Mouse (Mus musculus): ENCODE measurements around the gene Vwa3b.
"Not testable (repeated sequence)": the region's sequence is repeated elsewhere in the genome, so short reads cannot be mapped to it uniquely, and the experiment has no call there.

Vwa3b gene
- long read RNA-seq, experiment 1 = 0 reads
- long read RNA-seq, experiment 2 = 0 reads

GRCm38 (mm10) chr1:37025962-37026686 lies at the start of gene Vwa3b:
Vwa3b (plus strand) TSS chr1:37026596.
- intact Hi-C loops (cut with DNase I) = no loop called here

DNA sequence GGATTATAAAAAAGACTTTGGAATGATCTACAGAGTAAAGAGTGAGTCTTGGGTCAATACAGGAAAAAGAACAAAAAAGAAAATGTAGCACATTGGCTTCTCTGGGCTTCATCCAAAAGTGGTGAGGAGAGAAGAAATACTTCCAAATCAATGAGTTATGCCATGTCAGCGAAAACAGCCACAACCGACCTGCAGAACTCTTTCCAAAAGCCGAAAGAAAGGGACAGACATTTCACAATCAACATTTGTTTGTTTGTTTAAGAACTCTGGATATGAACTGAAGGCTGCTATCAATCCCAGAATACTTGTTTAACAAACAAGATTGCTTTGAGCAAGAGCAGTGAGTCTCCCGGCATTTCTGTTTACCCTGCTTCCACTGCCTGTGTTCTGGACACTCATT lies 49.6 kb upstream of the Vwa3b start:
- intact Hi-C loops (cut with DNase I) = no loop called here

GRCm38 (mm10) chr1:36982191-36982961 lies 44.0 kb upstream of the Vwa3b start:
- intact Hi-C loops (cut with DNase I) = no loop called here

GRCm38 (mm10) chr1:36983754-36984153 lies 42.6 kb upstream of the Vwa3b start:
- intact Hi-C loops (cut with DNase I) = no loop called here

DNA sequence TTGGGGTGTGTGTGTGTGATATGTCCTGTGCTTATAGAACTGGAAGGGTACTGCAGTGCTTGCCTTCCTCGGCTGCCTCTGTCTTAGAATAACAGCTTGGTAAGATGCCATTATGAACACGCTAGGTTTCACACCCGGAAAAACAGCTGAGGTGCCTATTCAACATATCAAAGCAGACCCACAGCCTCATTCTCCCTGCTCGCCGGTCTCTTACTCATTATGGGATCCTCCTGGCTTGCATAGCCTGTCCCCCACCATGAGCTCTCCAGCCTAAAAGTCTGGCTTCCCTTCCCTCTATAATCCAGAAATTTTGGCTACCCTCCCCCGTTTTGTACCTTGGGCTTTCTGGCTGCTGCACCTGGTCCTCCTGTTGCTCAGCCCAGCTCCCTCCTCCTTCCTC lies 42.0 kb upstream of the Vwa3b start:
- intact Hi-C loops (cut with DNase I) = no loop called here

- intact Hi-C loops (cut with DNase I) = no loop called here
Measured at GRCm38 (mm10) chr1:36985896-36986295, 40.5 kb upstream of the Vwa3b start.

- intact Hi-C loops (cut with DNase I) = no loop called here
Measured at GRCm38 (mm10) chr1:36986396-36987160, 39.8 kb upstream of the Vwa3b start.

GRCm38 (mm10) chr1:36987172-36988148 lies 38.9 kb upstream of the Vwa3b start:
- intact Hi-C loops (cut with DNase I) = no loop called here

DNA sequence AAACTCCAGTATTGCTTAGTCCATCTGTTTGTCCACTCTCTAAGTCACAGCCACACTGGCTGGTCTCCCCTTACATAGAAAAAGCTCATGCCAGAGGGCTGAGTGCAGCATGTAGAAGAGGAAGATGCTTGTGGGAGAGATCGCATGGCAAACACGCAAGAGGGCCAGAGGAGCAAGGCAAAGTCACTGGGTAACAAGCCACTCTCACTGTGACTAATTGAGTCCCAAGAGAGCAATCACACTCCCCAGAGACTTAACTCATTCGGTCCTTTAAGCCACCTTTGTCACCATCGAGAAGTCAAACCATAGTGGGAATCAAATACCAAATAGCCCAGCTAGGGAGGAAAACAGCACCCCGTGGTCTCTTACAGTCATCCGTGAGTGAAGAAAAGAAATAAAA lies 38.2 kb upstream of the Vwa3b start:
- intact Hi-C loops (cut with DNase I) = no loop called here

- intact Hi-C loops (cut with DNase I) = no loop called here
Measured at GRCm38 (mm10) chr1:36988561-36988960, 37.8 kb upstream of the Vwa3b start.

DNA sequence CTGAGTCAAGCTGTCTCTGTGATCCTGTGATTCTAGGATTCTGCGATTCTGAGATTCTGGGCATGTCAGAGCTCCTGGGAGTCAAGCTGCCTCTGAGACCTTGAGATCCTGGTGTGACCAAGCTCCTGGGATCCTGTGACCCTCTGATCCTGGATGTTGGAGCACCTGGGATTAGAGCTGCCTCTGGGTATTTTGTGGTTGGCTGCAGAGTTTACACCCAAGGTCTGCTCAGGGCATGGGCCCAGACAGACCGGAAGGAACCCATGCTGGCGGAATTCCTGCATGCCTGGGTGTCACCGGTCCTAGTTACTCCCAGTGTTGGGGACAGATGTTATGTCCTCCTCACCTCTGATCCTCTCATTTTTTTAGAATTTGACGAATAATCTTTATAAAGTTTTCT lies 32.1 kb upstream of the Vwa3b start:
- intact Hi-C loops (cut with DNase I) = no loop called here

DNA sequence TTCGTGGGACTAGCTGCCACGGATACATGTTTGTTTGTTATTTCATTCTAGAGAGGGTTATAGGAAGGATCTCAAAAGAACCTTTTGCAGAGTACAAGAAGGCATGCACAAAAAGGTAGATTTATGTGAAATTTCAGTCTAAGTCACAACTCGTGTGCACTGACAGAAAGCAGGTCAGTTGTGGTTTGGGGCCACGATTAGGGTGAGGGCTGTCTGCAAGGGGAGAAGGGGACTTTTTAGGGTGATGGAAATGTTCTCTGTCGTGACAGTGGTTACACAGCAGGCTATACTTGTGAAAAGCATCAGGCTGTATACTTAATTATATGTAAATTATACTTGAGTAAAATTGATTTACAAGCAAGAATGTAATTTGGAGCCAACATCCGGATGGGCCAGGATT lies 30.6 kb upstream of the Vwa3b start:
- intact Hi-C loops (cut with DNase I) = no loop called here

DNA sequence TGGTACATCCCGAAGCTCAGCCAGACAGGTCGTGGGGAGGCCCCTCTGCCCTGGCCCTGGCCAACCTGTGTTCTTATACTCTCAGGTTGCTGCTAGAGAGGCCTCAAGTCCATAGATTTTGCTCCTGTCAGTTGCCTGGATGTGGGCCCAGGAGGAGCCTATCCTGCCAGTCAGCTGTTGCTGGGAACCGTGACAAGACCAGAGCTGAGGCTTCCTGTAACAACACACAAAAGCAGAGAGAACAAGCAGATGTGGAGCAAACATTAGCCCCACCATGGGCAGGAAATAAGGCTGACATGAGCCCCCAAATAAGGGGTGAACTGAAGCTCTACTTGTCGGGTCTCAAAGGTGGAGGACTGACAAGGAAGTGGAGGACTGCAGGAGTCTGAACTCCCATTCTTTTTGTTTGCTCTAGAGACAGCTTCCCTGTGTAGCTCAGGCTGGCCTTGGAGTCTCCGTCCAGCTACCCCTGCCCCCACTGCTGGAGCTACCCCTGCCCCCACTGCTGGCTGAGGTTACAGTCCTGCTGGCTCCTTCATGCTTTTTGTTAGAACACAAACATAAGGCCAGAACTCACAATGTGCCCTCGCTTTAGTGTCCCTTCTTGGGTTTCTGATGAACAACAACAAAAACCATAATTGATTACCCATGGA lies 29.7 kb upstream of the Vwa3b start:
- intact Hi-C loops (cut with DNase I) = no loop called here

- intact Hi-C loops (cut with DNase I) = no loop called here
Measured at GRCm38 (mm10) chr1:37000307-37000706, 26.1 kb upstream of the Vwa3b start.

- intact Hi-C loops (cut with DNase I) = no loop called here
Measured at GRCm38 (mm10) chr1:37001636-37002315, 24.6 kb upstream of the Vwa3b start.

DNA sequence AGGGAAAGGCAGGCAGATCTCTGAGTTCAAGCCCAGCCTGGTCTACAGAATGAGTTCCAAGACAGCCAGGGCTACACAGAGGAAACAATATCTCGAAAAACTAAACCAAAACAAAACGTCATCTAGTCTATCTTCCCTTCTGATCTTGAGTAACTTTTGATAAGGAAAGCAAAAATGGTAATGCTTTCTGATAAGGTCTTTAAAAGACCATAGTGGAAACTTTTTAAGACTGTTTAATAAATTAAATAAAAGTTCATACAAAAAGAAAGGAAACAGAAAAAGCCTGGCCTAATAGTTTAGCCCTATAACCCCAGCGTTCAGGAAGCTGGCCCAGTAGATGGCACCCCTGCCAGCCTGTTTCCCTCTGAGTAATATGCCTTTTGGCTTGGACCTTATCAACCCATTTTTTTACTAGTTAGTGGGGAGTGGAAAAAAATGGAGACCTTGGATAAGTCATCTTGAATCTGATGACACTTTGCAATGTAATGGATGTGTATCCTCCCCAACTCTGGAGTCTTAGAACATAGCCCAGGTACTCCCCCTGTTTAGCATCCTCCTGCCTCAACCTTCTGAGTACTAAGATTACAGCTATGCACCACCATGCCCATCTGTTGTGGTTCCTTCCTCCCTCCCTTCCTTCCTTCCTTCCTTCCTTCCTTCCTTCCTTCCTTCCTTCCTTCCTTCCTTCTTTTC lies 23.9 kb upstream of the Vwa3b start:
- intact Hi-C loops (cut with DNase I) = no loop called here

- intact Hi-C loops (cut with DNase I) = no loop called here
Measured at GRCm38 (mm10) chr1:37004533-37004932, 21.9 kb upstream of the Vwa3b start.

- intact Hi-C loops (cut with DNase I) = no loop called here
Measured at GRCm38 (mm10) chr1:37005036-37005435, 21.4 kb upstream of the Vwa3b start.

DNA sequence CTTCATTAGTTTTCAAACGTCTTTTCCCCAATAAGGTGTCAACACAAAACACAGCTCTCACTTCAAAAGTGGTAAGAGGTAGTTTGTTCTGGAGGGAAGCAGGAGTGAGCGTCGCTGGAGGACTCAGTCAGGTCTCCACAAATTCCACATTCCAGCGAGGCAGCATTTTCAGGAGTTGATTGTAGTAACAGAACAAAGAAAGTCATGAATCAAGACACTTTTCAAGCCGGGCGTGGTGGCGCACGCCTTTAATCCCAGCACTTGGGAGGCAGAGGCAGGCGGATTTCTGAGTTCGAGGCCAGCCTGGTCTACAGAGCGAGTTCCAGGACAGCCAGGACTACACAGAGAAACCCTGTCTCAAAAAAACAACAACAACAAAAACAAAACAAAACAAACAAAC lies 19.9 kb upstream of the Vwa3b start:
- intact Hi-C loops (cut with DNase I) = not testable (repeated sequence)

All from adrenal gland (tissue).